Mouse (Mus musculus): ENCODE data around the gene Slc22a13. TPM values are rescaled to one million over a fixed set of nuclear protein-coding genes. Genes with fewer than 3 reads are reported as not detected.

The Slc22a13 gene
- 0.19 TPM in 1 of 2 replicates, not detected in the other for polyA plus RNA-seq (2015; fragmentation: Nextera tagmentation; extraction: Ambion mirVana)

GRCm38 (mm10) chr9:119208998-119209397 is at the start of gene Slc22a13:
Gene Slc22a13 (minus strand): TSS chr9:119209098.

GRCm38 (mm10) chr9:119158861-119159260 is 50.0 kb downstream of the Slc22a13 start, which contains the start of gene Gm47289:
Gene Gm47289 (plus strand): TSS chr9:119159161.

GRCm38 (mm10) chr9:119156278-119157201 is 52.4 kb downstream of the Slc22a13 start, which contains the start of gene Acaa1b:
Gene Acaa1b (minus strand): TSS chr9:119157093.

Other genes starting within 250 kb of the Slc22a13 start
- 7.4 and 7.5 TPM in 2 replicates for gene Vill, start 156.3 kb downstream of the Slc22a13 start, polyA plus RNA-seq (2015; fragmentation: Nextera tagmentation; extraction: Ambion mirVana)
- 11.3 and 13.8 TPM in 2 replicates for gene Plcd1, start 115.6 kb downstream of the Slc22a13 start, polyA plus RNA-seq (2015; fragmentation: Nextera tagmentation; extraction: Ambion mirVana)
- 0.05 and 1.0 TPM in 2 replicates for gene Dlec1, start 106.6 kb downstream of the Slc22a13 start, polyA plus RNA-seq (2015; fragmentation: Nextera tagmentation; extraction: Ambion mirVana)
- 11.8 and 14.9 TPM in 2 replicates for gene Acaa1b, start 52.0 kb downstream of the Slc22a13 start, polyA plus RNA-seq (2015; fragmentation: Nextera tagmentation; extraction: Ambion mirVana)
- gene Gm47289, start 49.9 kb downstream of the Slc22a13 start, polyA plus RNA-seq (2015; fragmentation: Nextera tagmentation; extraction: Ambion mirVana), result not detected in 2 replicates
- 6.9 and 7.5 TPM in 2 replicates for gene Oxsr1, start 113.3 kb upstream of the Slc22a13 start, polyA plus RNA-seq (2015; fragmentation: Nextera tagmentation; extraction: Ambion mirVana)
- gene Acaa1a, start 130.6 kb upstream of the Slc22a13 start, polyA plus RNA-seq (2015; fragmentation: Nextera tagmentation; extraction: Ambion mirVana), result 92.9 and 125 TPM in 2 replicates
- gene Myd88, start 132.3 kb upstream of the Slc22a13 start, polyA plus RNA-seq (2015; fragmentation: Nextera tagmentation; extraction: Ambion mirVana), result 34.7 and 35.9 TPM in 2 replicates
- gene Xylb, start 148.3 kb upstream of the Slc22a13 start, polyA plus RNA-seq (2015; fragmentation: Nextera tagmentation; extraction: Ambion mirVana), result 2.1 and 3.4 TPM in 2 replicates
- 0.36 and 0.50 TPM in 2 replicates for gene Slc22a14, start 156.5 kb upstream of the Slc22a13 start, polyA plus RNA-seq (2015; fragmentation: Nextera tagmentation; extraction: Ambion mirVana)
- 10.6 and 16.6 TPM in 2 replicates for gene Acvr2b, start 193.0 kb upstream of the Slc22a13 start, polyA plus RNA-seq (2015; fragmentation: Nextera tagmentation; extraction: Ambion mirVana)
- gene Exog, start 235.8 kb upstream of the Slc22a13 start, polyA plus RNA-seq (2015; fragmentation: Nextera tagmentation; extraction: Ambion mirVana), result 6.9 and 7.5 TPM in 2 replicates

All from adrenal gland, postnatal 0 days (tissue).